Mouse (Mus musculus) E14TG2a.4 (cell line): ENCODE results near the gene Abr.

Source experiments
- H3K27me3 ChIP-seq: 2 replicates; pipeline ENCODE4 v1.6.1; 2014; ENCODE audit warnings: low read length, control low read depth; ENCODE audit not compliant: insufficient read depth
- H3K36me3 ChIP-seq: 2 replicates; pipeline ENCODE4 v1.6.1; 2014; ENCODE audit warnings: low read length, control low read depth; ENCODE audit not compliant: insufficient read depth
- H3K4me1 ChIP-seq: replicated peaks from 2 replicates; pipeline ENCODE4 v1.6.1; 2014; ENCODE audit warnings: low read depth, low read length, control low read depth
- H3K4me3 ChIP-seq: replicated peaks from 2 replicates; pipeline ENCODE4 v1.5.1; 2014; ENCODE audit warnings: mild to moderate bottlenecking, low read length
- H3K9me3 ChIP-seq: 2 replicates; pipeline ENCODE4 v1.6.1; 2014; ENCODE audit warnings: low read length, control low read depth
- CTCF ChIP-seq: conservative IDR thresholded peaks from 2 replicates; pipeline ENCODE4 v1.5.1; 2014; ENCODE audit warnings: low read length
- NANOG ChIP-seq: IDR thresholded peaks from 2 replicates; pipeline ENCODE4 v1.6.1; 2014; ENCODE audit warnings: borderline replicate concordance, low read length, mixed read lengths
- POU5F1 ChIP-seq: IDR thresholded peaks from 2 replicates; pipeline ENCODE4 v1.6.1; 2014; ENCODE audit warnings: low read length, borderline replicate concordance

Abr gene

DNA sequence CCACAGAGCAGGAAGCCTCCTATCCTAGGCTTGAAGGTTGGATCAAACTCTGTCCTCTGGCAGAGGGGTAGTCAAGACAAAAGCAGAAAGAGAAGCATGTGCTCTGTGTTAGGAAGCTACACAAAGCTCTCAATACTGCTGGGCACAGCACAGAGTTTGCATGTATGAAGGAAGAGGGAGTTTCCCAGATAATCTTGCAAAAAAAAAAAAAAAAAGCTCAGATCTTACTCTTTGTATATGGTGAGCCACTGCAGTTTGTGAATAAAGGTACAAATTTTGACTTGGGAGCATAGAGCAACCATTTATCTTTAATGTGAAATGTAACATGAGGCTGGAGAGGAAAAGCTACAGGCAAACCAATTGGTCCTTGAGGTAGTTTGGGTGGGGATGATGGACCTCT lies 11.2 kb downstream of the Abr start:
- H3K9me3 ChIP-seq = peaks cover 3% of the 10 kb centered on the region; the same call in 1 of the 2 replicates
- TF ChIP-seq NANOG (no peak), CTCF (no peak)
- no peaks in the 10 kb centered on the region for H3K27me3 ChIP-seq
- peaks cover 32% of the 10 kb centered on the region for H3K36me3 ChIP-seq
- H3K4me1 ChIP-seq = peaks cover 41% of the 10 kb centered on the region
- H3K4me3 ChIP-seq = no peak overlapping the region

DNA sequence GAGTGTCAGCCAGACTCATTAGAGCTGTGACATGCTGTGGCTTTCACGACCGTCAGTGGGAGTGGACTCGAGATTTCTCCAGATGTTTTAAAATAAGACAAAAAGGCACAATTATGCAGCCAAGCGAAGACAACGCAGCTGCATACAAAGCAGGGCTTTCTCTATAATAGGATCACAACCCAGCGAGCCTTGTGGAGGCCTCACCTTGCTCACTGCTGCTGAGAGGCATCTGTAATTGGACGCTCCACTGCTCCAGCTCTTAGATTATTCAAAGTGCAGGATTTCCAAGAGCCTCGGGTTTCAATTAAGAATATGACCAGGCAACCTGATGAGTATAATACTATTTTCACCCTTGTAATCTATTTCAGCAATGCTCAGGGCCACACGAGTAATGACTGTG lies 15.6 kb downstream of the Abr start:
- Histone ChIP-seq H3K9me3 (peaks cover 3% of the 10 kb centered on the region; the same call in 1 of the 2 replicates), H3K4me1 (peaks cover 9% of the 10 kb centered on the region; the same call in 1 of the 2 replicates), H3K36me3 (peaks cover 45% of the 10 kb centered on the region), H3K4me3 (no peak overlapping the region), H3K27me3 (no peaks in the 10 kb centered on the region)
- no peak for TF ChIP-seq CTCF
- TF ChIP-seq NANOG = no peak
- TF ChIP-seq POU5F1 = no peak

DNA sequence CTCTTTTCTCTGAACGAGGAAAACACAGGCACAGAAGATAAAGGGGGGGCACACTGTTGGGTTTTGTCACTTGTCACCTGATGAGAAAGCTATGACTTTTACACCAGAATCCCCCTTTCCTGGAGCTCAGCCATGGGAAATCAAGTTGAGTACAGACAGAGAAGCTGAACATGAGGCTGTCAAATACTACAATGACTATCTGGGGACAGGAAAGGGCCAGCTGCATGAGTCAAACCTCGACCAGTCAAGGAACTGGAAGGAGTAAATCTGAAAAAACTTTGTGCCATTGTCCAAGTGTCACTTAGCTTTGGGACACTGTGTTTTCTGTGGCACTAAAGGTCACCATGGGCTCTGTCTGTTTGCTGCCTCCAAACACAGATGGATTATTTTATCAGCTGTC lies 22.9 kb downstream of the Abr start:
- no peaks in the 10 kb centered on the region for H3K9me3 ChIP-seq
- H3K27me3 ChIP-seq = no peaks in the 10 kb centered on the region
- TF ChIP-seq NANOG (no peak), POU5F1 (no peak), CTCF (no peak)
- H3K36me3 ChIP-seq = peaks cover 28% of the 10 kb centered on the region
- no peak overlapping the region for H3K4me3 ChIP-seq
- H3K4me1 ChIP-seq = peaks cover 9% of the 10 kb centered on the region; the same call in 1 of the 2 replicates

DNA sequence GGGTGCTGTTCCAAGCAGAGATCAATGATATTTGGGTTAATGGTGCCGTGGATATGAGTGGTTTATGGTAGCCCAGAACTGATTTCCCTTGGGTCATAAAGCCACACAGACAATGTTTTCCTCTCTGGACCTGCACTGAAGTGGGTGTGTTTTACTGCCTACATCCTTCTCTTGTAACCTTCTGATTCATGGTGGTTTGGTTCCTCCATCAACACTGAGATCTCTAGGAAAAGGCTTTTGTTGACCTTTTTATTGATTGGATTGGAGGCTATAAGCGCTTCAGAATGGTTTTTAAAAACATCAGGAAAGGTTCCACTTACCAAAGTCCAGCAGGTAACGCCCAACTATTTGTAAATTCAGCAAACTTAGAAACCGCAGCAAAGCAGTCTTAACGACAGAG lies 23.4 kb downstream of the Abr start:
- Histone ChIP-seq H3K36me3 (peaks cover 28% of the 10 kb centered on the region), H3K27me3 (no peaks in the 10 kb centered on the region), H3K4me1 (peaks cover 12% of the 10 kb centered on the region), H3K9me3 (no peaks in the 10 kb centered on the region), H3K4me3 (no peak overlapping the region)
- TF ChIP-seq NANOG (no peak), POU5F1 (no peak)

DNA sequence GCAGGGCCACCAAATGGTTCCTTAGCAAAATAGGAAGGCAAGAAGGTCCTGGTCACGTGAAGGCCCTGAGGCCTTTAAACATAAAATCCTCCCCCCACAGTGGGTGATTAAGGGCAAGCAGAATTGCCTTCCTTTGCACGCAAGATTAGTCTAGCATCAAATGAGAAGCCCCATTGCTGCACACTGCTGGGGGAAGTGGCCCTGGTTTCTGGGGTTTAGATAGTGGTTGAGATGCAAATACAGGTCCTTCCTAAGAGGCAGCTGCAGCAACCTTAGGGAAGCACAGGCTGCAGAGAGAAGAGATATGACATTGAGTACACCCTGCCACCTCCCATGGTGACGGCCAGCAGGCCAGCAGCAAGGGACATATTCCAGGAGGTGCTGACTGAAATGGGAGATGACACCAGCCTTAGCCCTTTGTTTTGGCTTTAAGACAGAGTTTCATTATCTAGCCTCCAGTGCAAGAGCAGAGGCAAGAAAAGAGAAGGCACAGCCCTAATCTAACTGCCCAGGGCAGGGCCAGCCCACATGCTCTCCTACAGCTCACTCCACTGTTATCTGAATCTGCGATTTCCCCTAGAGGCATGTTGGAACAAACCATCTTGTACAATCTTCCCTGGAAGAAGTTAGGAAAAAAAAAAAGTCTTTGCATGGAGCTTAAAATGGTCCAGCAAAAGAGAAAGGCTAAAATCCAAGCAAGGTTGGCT lies 28.3 kb downstream of the Abr start:
- H3K36me3 ChIP-seq = peaks cover 15% of the 10 kb centered on the region
- peaks cover 6% of the 10 kb centered on the region; the same call in 1 of the 2 replicates for H3K4me1 ChIP-seq
- H3K9me3 ChIP-seq = no peaks in the 10 kb centered on the region
- H3K27me3 ChIP-seq = no peaks in the 10 kb centered on the region
- H3K4me3 ChIP-seq = no peak overlapping the region
- TF ChIP-seq NANOG = no peak
- no peak for TF ChIP-seq CTCF
- no peak for TF ChIP-seq POU5F1

DNA sequence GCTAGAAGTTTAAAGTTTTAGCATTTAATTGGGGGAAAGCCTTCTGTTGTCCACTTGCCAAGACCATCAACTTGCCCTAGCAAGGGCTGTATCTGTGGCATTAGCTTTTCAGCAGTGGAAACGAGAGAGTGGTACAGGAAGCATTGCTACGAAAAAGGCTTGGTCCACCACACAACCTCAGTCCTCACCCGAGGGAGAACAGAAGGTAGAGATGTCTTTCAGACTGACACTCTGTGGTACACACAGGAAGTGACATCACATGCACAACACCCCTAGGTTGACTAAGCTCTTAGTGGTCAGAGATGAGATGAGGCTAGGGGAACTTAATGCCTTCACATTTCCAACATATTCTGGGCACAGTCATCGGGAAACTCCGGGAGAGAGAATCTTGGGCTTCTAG lies 32.4 kb downstream of the Abr start:
- Histone ChIP-seq H3K9me3 (peaks cover 1% of the 10 kb centered on the region; the same call in 1 of the 2 replicates), H3K27me3 (no peaks in the 10 kb centered on the region), H3K4me1 (peaks cover 10% of the 10 kb centered on the region; the same call in 1 of the 2 replicates), H3K36me3 (peaks cover 13% of the 10 kb centered on the region), H3K4me3 (no peak overlapping the region)
- TF ChIP-seq POU5F1 (no peak), CTCF (no peak), NANOG (no peak)

DNA sequence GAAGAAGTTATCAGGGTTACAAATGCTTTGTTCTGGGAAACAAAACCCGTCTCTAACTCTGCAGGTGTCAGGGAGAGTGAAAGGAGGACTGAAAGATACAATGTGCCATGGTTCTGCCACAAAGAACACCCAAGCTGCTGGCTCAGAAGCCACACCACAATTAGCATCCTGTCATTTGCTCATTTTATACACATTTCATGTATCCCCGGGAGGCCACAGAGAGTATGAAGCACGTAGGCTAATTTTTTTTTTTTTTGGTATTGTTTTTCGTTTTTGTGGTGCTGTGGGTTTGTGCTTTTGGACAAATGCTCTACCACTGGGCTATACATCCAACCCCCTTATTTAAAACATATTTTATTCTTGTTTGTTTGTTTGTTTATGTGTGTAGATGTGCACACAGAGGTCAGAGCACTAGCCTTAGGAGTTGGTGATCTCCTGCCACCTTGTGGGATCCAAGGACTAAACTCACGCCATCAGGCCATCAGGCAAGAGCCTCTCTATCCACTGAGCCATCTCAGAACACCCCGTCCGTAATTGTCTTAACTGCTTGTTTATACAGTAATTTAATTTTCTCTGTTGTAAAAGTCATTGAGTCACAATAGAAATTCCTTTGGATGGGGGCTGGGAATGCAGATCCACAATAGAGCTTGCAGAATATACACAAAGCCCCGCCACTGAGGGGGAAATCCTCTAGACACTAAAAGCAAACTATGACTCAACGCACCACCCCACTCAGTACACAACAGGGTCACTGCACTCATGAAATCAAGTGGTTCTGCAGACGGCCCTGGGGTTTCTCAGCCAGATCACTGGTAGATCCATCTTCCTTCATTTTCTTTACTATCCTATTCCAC lies 33.3 kb downstream of the Abr start:
- TF ChIP-seq NANOG (no peak), CTCF (no peak), POU5F1 (no peak)

DNA sequence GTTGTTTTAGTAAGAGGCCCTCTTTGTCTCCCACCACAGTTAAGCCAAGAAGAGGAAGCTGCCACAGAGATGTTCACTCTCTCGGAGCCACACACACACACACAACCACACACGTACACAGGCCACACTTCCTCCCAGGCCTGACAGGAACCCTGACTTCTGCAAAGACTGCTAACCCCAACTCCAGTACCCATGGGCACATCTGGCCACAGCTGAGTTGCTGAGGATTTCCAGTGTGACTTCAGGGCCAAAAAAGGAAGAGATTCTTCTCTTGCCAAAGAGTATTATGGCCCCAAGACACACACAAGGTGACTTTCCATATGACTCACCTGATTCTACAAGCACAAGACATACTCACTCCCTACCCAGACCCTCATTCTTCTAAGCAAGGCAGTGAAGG lies 34.1 kb downstream of the Abr start:
- Histone ChIP-seq H3K27me3 (no peaks in the 10 kb centered on the region), H3K9me3 (peaks cover 4% of the 10 kb centered on the region; the same call in 1 of the 2 replicates), H3K36me3 (peaks cover 16% of the 10 kb centered on the region), H3K4me3 (no peak overlapping the region), H3K4me1 (peaks cover 4% of the 10 kb centered on the region; the same call in 1 of the 2 replicates)
- TF ChIP-seq CTCF = no peak
- TF ChIP-seq POU5F1 = no peak
- no peak for TF ChIP-seq NANOG

More for the DNA sequence above, 33.3 kb downstream of the Abr start:
- Histone ChIP-seq H3K36me3 (peaks cover 16% of the 10 kb centered on the region), H3K9me3 (peaks cover 4% of the 10 kb centered on the region; the same call in 1 of the 2 replicates), H3K4me3 (no peak overlapping the region), H3K27me3 (no peaks in the 10 kb centered on the region), H3K4me1 (peaks cover 8% of the 10 kb centered on the region; the same call in 1 of the 2 replicates)
